Mouse (Mus musculus) effector memory CD4-positive, alpha-beta T cell, adult 5 months (primary cell): ENCODE results near the gene H2-M9. TPM values are rescaled to one million over a fixed set of nuclear protein-coding genes. Genes with fewer than 3 reads are reported as not detected.

Experiments used
- polyA plus RNA-seq: library from polyadenylated mRNA; unstranded; fragments of 100-300 nt; shearing (Covaris generic); gene quantifications from one replicate; pipeline ENCODE4 v1.2.1, GENCODE M21; 2017

H2-M9 gene
- polyA plus RNA-seq, result not detected

DNA sequence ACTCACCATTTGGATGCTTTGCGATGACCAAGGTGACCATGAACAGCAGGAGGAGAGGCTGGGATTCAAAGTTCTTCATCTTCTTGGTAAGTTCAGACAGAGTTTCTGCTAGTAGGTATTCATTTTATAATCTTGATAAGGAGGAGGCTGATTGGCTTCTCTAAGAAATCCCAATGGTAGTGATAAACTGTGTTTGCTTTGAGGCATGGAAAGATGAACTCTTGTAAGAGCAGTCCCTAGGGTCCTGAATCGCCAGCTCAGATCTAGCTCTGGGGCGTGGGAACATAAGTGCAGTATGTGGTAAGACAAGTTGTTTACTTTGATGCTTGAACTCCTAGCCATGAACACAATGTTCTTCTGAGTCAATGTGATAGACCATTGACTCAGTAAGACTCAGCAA, at the start of gene H2-M9:
H2-M9 (minus strand) TSS at position 101 of the 400 bp plus-strand sequence.

GRCm38 (mm10) chr17:36672119-36672518, 29.7 kb upstream of the H2-M9 start, which contains the start of gene H2-M1:
Gene H2-M1, minus strand, starts transcription at chr17:36672219.

Other genes with a start within 250 kb of the H2-M9 start
- not detected for gene H2-M10.4, start 180.3 kb downstream of the H2-M9 start, polyA plus RNA-seq
- gene H2-M11, start 95.6 kb downstream of the H2-M9 start, polyA plus RNA-seq, result not detected
- not detected for gene H2-M1, start 29.6 kb upstream of the H2-M9 start, polyA plus RNA-seq
- not detected for gene H2-M10.5, start 130.2 kb upstream of the H2-M9 start, polyA plus RNA-seq
- gene H2-M10.6, start 169.5 kb upstream of the H2-M9 start, polyA plus RNA-seq, result not detected
- gene Trim26, start 194.5 kb upstream of the H2-M9 start, polyA plus RNA-seq, result 118 TPM
- gene Trim15, start 224.5 kb upstream of the H2-M9 start, polyA plus RNA-seq, result not detected
- gene Trim10, start 226.9 kb upstream of the H2-M9 start, polyA plus RNA-seq, result not detected
- not detected for gene Trim40, start 247.5 kb upstream of the H2-M9 start, polyA plus RNA-seq